Mouse (Mus musculus) thymus, adult 2 months (tissue): ENCODE measurements at regions not wholly inside any gene's neighbourhood (a gene's known extent, or its start where the extent isn't known, plus 50 kb on each side); places are given as distances from the start of the nearest gene placed in this dataset.

Source experiments
- CTCF ChIP-seq: fragments of 200-500 bp; IDR thresholded peaks from 2 replicates; pipeline ENCODE4 v1.5.1; 2012; ENCODE audit warnings: mild to moderate bottlenecking, control low read depth, low read length, moderate library complexity, borderline replicate concordance; ENCODE audit not compliant: control insufficient read depth, poor library complexity, insufficient read depth; ENCODE audit errors: extremely low read depth
- POLR2A ChIP-seq: fragments of 200-500 bp; IDR thresholded peaks from 2 replicates; pipeline ENCODE4 v1.6.1; 2012; ENCODE audit warnings: mild to moderate bottlenecking, low read length, control low read depth, moderate library complexity; ENCODE audit not compliant: control insufficient read depth, poor library complexity, insufficient read depth; ENCODE audit errors: extremely low read depth

DNA sequence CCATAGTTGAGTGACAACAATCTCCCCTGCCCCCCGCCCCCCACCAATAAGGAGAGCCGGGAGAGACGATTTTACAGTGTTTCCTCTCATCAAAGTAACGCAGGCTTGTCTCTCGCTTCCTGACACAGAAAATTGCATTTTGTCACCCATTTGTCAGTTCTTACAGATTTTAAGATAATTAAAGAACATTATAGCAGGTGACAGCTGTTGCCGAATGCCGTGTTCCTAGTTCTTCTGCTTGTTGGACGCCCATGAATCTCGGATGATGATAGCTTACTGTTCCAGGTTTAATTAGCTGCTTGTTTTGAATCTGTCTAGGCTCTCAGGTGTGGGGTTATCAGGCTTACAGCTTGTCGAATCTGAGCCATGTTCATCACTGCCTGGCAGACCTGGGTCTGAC lies 63.8 kb upstream of the Gm6793 start:
- TF ChIP-seq POLR2A (no peak), CTCF (no peak)
